Mouse (Mus musculus) lung, embryonic 14.5 days (tissue): ENCODE measurements around the gene Man1a. TPM values are rescaled to one million over a fixed set of nuclear protein-coding genes. Genes with fewer than 3 reads are reported as not detected.

Experiments used
- ATAC-seq: fragments of 200-750 bp; cut with Nextera tagmentation; 2 replicates; pipeline ENCODE4 v1.8.0; 2017; ENCODE audit warnings: mild to moderate bottlenecking, moderate TSS enrichment, moderate library complexity; ENCODE audit not compliant: insufficient read depth
- DNase-seq: peaks from one replicate; pipeline ENCODE4 v3.0.0-alpha.2; 2015
- H3K27ac ChIP-seq: fragments of 300-500 bp; sonication (generic); 2 replicates; pipeline ENCODE4 v1.5.1; 2014; ENCODE audit warnings: low read depth, mild to moderate bottlenecking, moderate library complexity
- H3K27me3 ChIP-seq: fragments of 300-500 bp; sonication (generic); 2 replicates; pipeline ENCODE4 v1.6.1; 2014; ENCODE audit warnings: low read length, control low read depth; ENCODE audit not compliant: insufficient read depth
- H3K36me3 ChIP-seq: fragments of 300-500 bp; sonication (generic); 2 replicates; pipeline ENCODE4 v1.6.1; 2014; ENCODE audit warnings: control low read depth; ENCODE audit not compliant: insufficient read depth
- H3K4me1 ChIP-seq: fragments of 300-500 bp; sonication (generic); 2 replicates; pipeline ENCODE4 v1.6.1; 2014; ENCODE audit warnings: antibody characterized with exemption, control low read depth; ENCODE audit not compliant: insufficient read depth
- H3K4me2 ChIP-seq: fragments of 300-500 bp; sonication (generic); 2 replicates; pipeline ENCODE4 v1.6.1; 2014; ENCODE audit warnings: mild to moderate bottlenecking
- H3K4me3 ChIP-seq: fragments of 300-500 bp; sonication (generic); 2 replicates; pipeline ENCODE4 v1.5.1; 2014; ENCODE audit warnings: low read depth, low read length
- H3K9ac ChIP-seq: fragments of 300-500 bp; sonication (generic); 2 replicates; pipeline ENCODE4 v1.6.1; 2014
- H3K9me3 ChIP-seq: fragments of 300-500 bp; sonication (generic); 2 replicates; pipeline ENCODE4 v1.6.1; 2016; ENCODE audit warnings: low read depth, low read length, control low read depth
- CTCF ChIP-seq: IDR thresholded peaks from 2 replicates; pipeline ENCODE4 v1.5.1; 2016; ENCODE audit warnings: antibody characterized with exemption, low read depth
- WGBS: fragments of 180-500 bp; shearing (Covaris S2); extraction: QIAGEN DNeasy Blood & Tissue Kit; methylation state at CpG from one replicate; pipeline ENCODE4 v1.1.7; 2014; 5-methylcytosine and 5-hydroxymethylcytosine counted together
- polyA plus RNA-seq: library from polyadenylated mRNA; unstranded; fragments of >200 nt; fragmentation: Nextera tagmentation; extraction: Ambion mirVana; gene quantifications from 2 replicates; pipeline ENCODE4 v1.2.1, GENCODE M21; 2014

The Man1a gene
- polyA plus RNA-seq, 1 experiment from 2014 or later, result 4.7 TPM

GRCm38 (mm10) chr10:54092081-54092480, 15.7 kb upstream of the Man1a start:
- DNase-seq, result no peak
- H3K4me2 ChIP-seq, result no peak overlapping the region
- H3K27me3 ChIP-seq, result no peaks in the 10 kb centered on the region
- no peak overlapping the region for H3K9ac ChIP-seq
- no peak for ATAC-seq
- no peak overlapping the region for H3K4me3 ChIP-seq
- no peaks in the 10 kb centered on the region for H3K36me3 ChIP-seq
- H3K4me1 ChIP-seq, result no peaks in the 10 kb centered on the region
- no peak overlapping the region for H3K27ac ChIP-seq
- TF ChIP-seq CTCF, result no peak
- no peaks in the 10 kb centered on the region for H3K9me3 ChIP-seq

GRCm38 (mm10) chr10:54089923-54090322, 13.5 kb upstream of the Man1a start:
- H3K27me3 ChIP-seq, result no peaks in the 10 kb centered on the region
- no peak for ATAC-seq
- H3K9ac ChIP-seq, result no peak overlapping the region
- no peak overlapping the region for H3K4me3 ChIP-seq
- WGBS, result 76% methylated on average over 6 of the region's 6 CpGs
- no peak overlapping the region for H3K4me2 ChIP-seq
- H3K36me3 ChIP-seq, result no peaks in the 10 kb centered on the region
- DNase-seq, result no peak
- H3K9me3 ChIP-seq, result no peaks in the 10 kb centered on the region
- H3K27ac ChIP-seq, result no peak overlapping the region
- no peaks in the 10 kb centered on the region for H3K4me1 ChIP-seq
- TF ChIP-seq CTCF, result no peak

- Histone ChIP-seq H3K27me3 (no peaks in the 10 kb centered on the region), H3K4me1 (no peaks in the 10 kb centered on the region), H3K9me3 (no peaks in the 10 kb centered on the region), H3K4me3 (no peak overlapping the region), H3K27ac (no peak overlapping the region), H3K4me2 (no peak overlapping the region), H3K36me3 (no peaks in the 10 kb centered on the region), H3K9ac (no peak overlapping the region)
- ATAC-seq (no peak), DNase-seq (no peak)
- TF ChIP-seq CTCF, result no peak
- 86% methylated on average over 3 of the region's 3 CpGs for WGBS
Observed at GRCm38 (mm10) chr10:54087346-54087745, 10.9 kb upstream of the Man1a start.

- H3K4me3 ChIP-seq, result no peak overlapping the region
- H3K9me3 ChIP-seq, result no peaks in the 10 kb centered on the region
- DNase-seq (no peak), ATAC-seq (no peak)
- 88% methylated on average over 2 of the region's 2 CpGs for WGBS
- H3K9ac ChIP-seq, result no peak overlapping the region
- H3K27me3 ChIP-seq, result no peaks in the 10 kb centered on the region
- H3K4me2 ChIP-seq, result no peak overlapping the region
- H3K27ac ChIP-seq, result no peak overlapping the region
- TF ChIP-seq CTCF, result no peak
- H3K4me1 ChIP-seq, result no peaks in the 10 kb centered on the region
- no peaks in the 10 kb centered on the region for H3K36me3 ChIP-seq
Observed at GRCm38 (mm10) chr10:54085073-54085472, 8.7 kb upstream of the Man1a start.

GRCm38 (mm10) chr10:54077005-54077404, 596 bp upstream of the Man1a start:
- TF ChIP-seq CTCF, result no peak; the same call in 1 of the 2 replicates
- no peak overlapping the region for H3K4me3 ChIP-seq
- H3K9me3 ChIP-seq, result no peaks in the 10 kb centered on the region
- H3K36me3 ChIP-seq, result no peaks in the 10 kb centered on the region
- DNase-seq, result no peak
- no peak overlapping the region for H3K27ac ChIP-seq
- H3K4me2 ChIP-seq, result no peak overlapping the region
- WGBS, result 53% methylated on average over 3 of the region's 3 CpGs
- ATAC-seq, result no peak
- no peak overlapping the region for H3K9ac ChIP-seq
- no peaks in the 10 kb centered on the region for H3K27me3 ChIP-seq
- H3K4me1 ChIP-seq, result 0 out of 2 replicates have a peak, but pooled peaks cover 3% of the 10 kb centered on the region

GRCm38 (mm10) chr10:54075441-54076010, 883 bp downstream of the Man1a start:
- H3K4me1 ChIP-seq, result 0 out of 2 replicates have a peak, but pooled peaks cover 3% of the 10 kb centered on the region
- peak overlapping the region; percentile 70 for H3K4me3 ChIP-seq
- peak overlapping the region; percentile 97 for H3K4me2 ChIP-seq
- under 1% methylated on average over 66 of the region's 68 CpGs for WGBS
- H3K27ac ChIP-seq, result no peak overlapping the region
- H3K36me3 ChIP-seq, result no peaks in the 10 kb centered on the region
- TF ChIP-seq CTCF, result peak; percentile 6; the same call in 1 of the 2 replicates
- peak; percentile 94 for DNase-seq
- no peaks in the 10 kb centered on the region for H3K27me3 ChIP-seq
- no peaks in the 10 kb centered on the region for H3K9me3 ChIP-seq
- peak overlapping the region; percentile 67 for H3K9ac ChIP-seq
- ATAC-seq, result peak; percentile 98

GRCm38 (mm10) chr10:54074609-54075421, 1.6 kb downstream of the Man1a start:
- DNase-seq (peak; percentile 68), ATAC-seq (peak; percentile 60)
- peak overlapping the region; percentile 97 for H3K4me2 ChIP-seq
- TF ChIP-seq CTCF, result no peak
- H3K4me3 ChIP-seq, result peak overlapping the region; percentile 70
- H3K36me3 ChIP-seq, result no peaks in the 10 kb centered on the region
- no peak overlapping the region for H3K27ac ChIP-seq
- H3K9ac ChIP-seq, result peak overlapping the region; percentile 67
- no peaks in the 10 kb centered on the region for H3K27me3 ChIP-seq
- under 1% methylated on average over 71 of the region's 73 CpGs for WGBS
- H3K9me3 ChIP-seq, result no peaks in the 10 kb centered on the region
- H3K4me1 ChIP-seq, result 0 out of 2 replicates have a peak, but pooled peaks cover 3% of the 10 kb centered on the region
